Mouse (Mus musculus): ENCODE data around the gene Hcst. TPM values are rescaled to one million over a fixed set of nuclear protein-coding genes. Genes with fewer than 3 reads are reported as not detected.
A peak's percentile ranks its signal among the peaks of the same experiment; 100 is the strongest.

Gene Hcst
- polyA plus RNA-seq, 1 experiment from 2014 or later: not detected

DNA sequence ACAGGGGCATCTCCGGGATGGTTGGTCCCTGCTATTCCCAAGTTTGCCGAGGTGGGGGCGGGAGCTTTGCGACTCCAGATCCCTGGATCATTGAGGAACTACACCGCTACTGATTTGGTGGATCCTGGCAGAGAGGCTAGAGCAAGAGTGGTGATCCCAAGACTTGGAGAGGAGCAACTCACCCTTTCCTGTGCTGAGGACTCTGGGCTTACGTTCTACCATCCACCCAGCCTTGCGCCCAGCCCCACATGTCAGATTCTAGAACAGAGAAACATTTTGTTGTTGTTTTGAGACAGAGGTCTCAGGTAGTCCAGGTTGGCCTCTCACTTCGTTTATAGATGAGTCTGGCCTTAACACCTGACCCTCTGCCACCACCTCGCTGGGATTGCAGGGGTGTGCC is 2.9 kb upstream of the Hcst start:
- peak; percentile 39 for DNase-seq (ENCODE audit: low spot score)
- H3K9me3 ChIP-seq (ENCODE audit: control insufficient read depth, low read length): no peaks in the 10 kb centered on the region
- H3K9ac ChIP-seq (ENCODE audit: low read length): peak overlapping the region; percentile 62
- no peaks in the 10 kb centered on the region for H3K36me3 ChIP-seq (ENCODE audit: control insufficient read depth, insufficient read depth, low read length)
- 15% methylated on average over 9 of the region's 9 CpGs for WGBS
- peaks cover 4% of the 10 kb centered on the region; the same call in 1 of the 2 replicates for H3K27me3 ChIP-seq (ENCODE audit: control insufficient read depth, insufficient read depth, low read length)
- peak overlapping the region; percentile 55 for H3K4me3 ChIP-seq (ENCODE audit: low read depth, low read length)
- no peak overlapping the region for H3K27ac ChIP-seq (ENCODE audit: low read depth, low read length)
- peaks cover 7% of the 10 kb centered on the region; the same call in 1 of the 2 replicates for H3K4me1 ChIP-seq (ENCODE audit: control insufficient read depth, insufficient read depth, low read length)
- peak overlapping the region; percentile 99 for H3K4me2 ChIP-seq (ENCODE audit: low read depth)
- peak; percentile 39; the same call in 1 of the 2 replicates for ATAC-seq (ENCODE audit: insufficient read depth, low FRiP score, low TSS enrichment)

DNA sequence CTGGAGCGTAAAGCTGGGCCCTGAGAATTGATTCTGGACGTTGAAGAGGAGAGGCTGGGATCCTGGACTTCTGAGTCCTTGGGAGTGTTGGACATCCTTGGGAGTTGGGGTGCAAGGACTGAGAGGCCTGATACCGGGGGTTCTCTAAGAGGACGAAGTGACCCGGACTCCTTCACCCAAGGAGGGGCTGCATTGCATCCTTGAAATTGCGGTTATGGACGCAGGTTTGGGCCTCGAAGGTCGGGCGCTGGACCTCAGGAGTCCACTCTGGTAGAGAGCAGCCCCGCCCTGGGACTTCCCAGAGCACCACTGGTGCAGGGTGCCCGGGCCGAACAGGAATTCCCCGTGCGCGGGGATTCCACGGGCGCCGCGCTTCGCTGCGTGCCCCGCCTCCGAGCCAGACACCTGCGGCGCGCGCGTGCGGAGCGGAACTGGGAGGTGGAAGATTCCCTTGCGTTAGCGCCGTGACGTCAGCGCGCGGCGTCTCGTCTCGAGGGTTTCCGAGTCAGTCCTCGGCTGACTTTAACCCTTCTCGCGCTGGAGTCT is 2.3 kb upstream of the Hcst start:
- Histone ChIP-seq H3K9ac (ENCODE audit: low read length) (peak overlapping the region; percentile 62), H3K4me2 (ENCODE audit: low read depth) (peak overlapping the region; percentile 99), H3K9me3 (ENCODE audit: control insufficient read depth, low read length) (no peaks in the 10 kb centered on the region), H3K36me3 (ENCODE audit: control insufficient read depth, insufficient read depth, low read length) (no peaks in the 10 kb centered on the region), H3K27me3 (ENCODE audit: control insufficient read depth, insufficient read depth, low read length) (peaks cover 4% of the 10 kb centered on the region; the same call in 1 of the 2 replicates), H3K27ac (ENCODE audit: low read depth, low read length) (no peak overlapping the region), H3K4me1 (ENCODE audit: control insufficient read depth, insufficient read depth, low read length) (peaks cover 7% of the 10 kb centered on the region; the same call in 1 of the 2 replicates), H3K4me3 (ENCODE audit: low read depth, low read length) (peak overlapping the region; percentile 55)
- WGBS: 0% methylated on average over 45 of the region's 45 CpGs
- peak; percentile 91 for DNase-seq (ENCODE audit: low spot score)
- ATAC-seq (ENCODE audit: insufficient read depth, low FRiP score, low TSS enrichment): peak; percentile 75

- DNase-seq (ENCODE audit: low spot score) (peak; percentile 49), ATAC-seq (ENCODE audit: insufficient read depth, low FRiP score, low TSS enrichment) (no peak; the same call in 1 of the 2 replicates)
- Histone ChIP-seq H3K9me3 (ENCODE audit: control insufficient read depth, low read length) (no peaks in the 10 kb centered on the region), H3K9ac (ENCODE audit: low read length) (peak within 1 kb of the TSS; percentile 62), H3K36me3 (ENCODE audit: control insufficient read depth, insufficient read depth, low read length) (no peaks in the 10 kb centered on the region), H3K4me3 (ENCODE audit: low read depth, low read length) (peak within 1 kb of the TSS; percentile 55), H3K4me2 (ENCODE audit: low read depth) (peak within 1 kb of the TSS; percentile 99), H3K4me1 (ENCODE audit: control insufficient read depth, insufficient read depth, low read length) (peaks cover 7% of the 10 kb centered on the region; the same call in 1 of the 2 replicates), H3K27ac (ENCODE audit: low read depth, low read length) (no peak within 1 kb of the TSS), H3K27me3 (ENCODE audit: control insufficient read depth, insufficient read depth, low read length) (peaks cover 4% of the 10 kb centered on the region; the same call in 1 of the 2 replicates)
- 10% methylated on average over 31 of the region's 31 CpGs for WGBS
Measured at GRCm38 (mm10) chr7:30421175-30421889, 1.7 kb upstream of the Hcst start, which contains the start of gene Nfkbid. Gene Nfkbid (plus strand): TSS chr7:30421732.

DNA sequence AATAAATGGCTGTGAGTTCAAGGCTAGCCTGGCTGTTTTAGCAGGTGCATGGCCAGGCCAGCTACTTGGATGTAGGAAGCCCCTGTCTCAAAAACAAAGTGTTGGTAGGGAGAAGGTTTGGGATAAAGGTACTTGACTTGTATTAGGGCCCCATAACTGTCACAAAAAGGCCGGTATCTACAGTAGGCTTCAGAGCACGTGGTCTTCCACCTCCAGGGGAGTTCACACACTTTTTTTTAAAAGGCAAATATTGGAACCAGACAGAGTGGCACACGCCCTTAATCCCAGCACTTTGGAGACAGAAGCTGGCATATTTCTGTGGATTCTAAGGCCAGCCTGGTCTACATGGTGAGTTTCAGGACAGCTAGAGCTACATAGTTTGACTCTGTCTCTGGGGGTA is 1.0 kb upstream of the Hcst start:
- H3K36me3 ChIP-seq (ENCODE audit: control insufficient read depth, insufficient read depth, low read length): no peaks in the 10 kb centered on the region
- no peak overlapping the region for H3K4me2 ChIP-seq (ENCODE audit: low read depth)
- H3K9ac ChIP-seq (ENCODE audit: low read length): no peak overlapping the region
- H3K27ac ChIP-seq (ENCODE audit: low read depth, low read length): no peak overlapping the region
- 88% methylated on average over 3 of the region's 3 CpGs for WGBS
- no peaks in the 10 kb centered on the region for H3K9me3 ChIP-seq (ENCODE audit: control insufficient read depth, low read length)
- no peak for DNase-seq (ENCODE audit: low spot score)
- no peak for ATAC-seq (ENCODE audit: insufficient read depth, low FRiP score, low TSS enrichment)
- no peak overlapping the region for H3K4me3 ChIP-seq (ENCODE audit: low read depth, low read length)
- H3K4me1 ChIP-seq (ENCODE audit: control insufficient read depth, insufficient read depth, low read length): peaks cover 7% of the 10 kb centered on the region; the same call in 1 of the 2 replicates
- H3K27me3 ChIP-seq (ENCODE audit: control insufficient read depth, insufficient read depth, low read length): peaks cover 4% of the 10 kb centered on the region; the same call in 1 of the 2 replicates

DNA sequence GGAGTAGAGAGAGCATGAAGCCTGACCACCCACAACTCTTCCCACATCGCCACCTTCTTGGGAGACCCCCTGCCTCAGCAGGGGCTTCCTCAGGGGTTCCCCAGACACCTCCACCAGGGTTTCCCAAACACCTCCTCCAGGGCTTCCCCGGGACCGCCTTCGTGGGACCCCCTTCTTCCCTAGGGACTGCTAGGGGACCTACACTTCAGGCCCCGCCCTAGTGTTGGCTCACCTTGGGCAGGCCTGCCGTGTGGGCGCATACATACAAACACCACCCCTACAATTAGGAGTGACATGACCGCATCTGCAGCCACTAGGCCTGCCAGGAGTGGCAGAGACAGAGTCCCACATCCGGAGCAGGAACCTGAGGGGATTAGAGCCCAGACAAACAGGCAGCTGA is 1.8 kb downstream of the Hcst start:
- Histone ChIP-seq H3K9me3 (ENCODE audit: control insufficient read depth, low read length) (no peaks in the 10 kb centered on the region), H3K4me1 (ENCODE audit: control insufficient read depth, insufficient read depth, low read length) (peaks cover 7% of the 10 kb centered on the region; the same call in 1 of the 2 replicates), H3K36me3 (ENCODE audit: control insufficient read depth, insufficient read depth, low read length) (no peaks in the 10 kb centered on the region), H3K27ac (ENCODE audit: low read depth, low read length) (no peak overlapping the region), H3K27me3 (ENCODE audit: control insufficient read depth, insufficient read depth, low read length) (peaks cover 4% of the 10 kb centered on the region; the same call in 1 of the 2 replicates), H3K4me2 (ENCODE audit: low read depth) (no peak overlapping the region), H3K4me3 (ENCODE audit: low read depth, low read length) (no peak overlapping the region), H3K9ac (ENCODE audit: low read length) (no peak overlapping the region)
- 75% methylated on average over 9 of the region's 9 CpGs for WGBS
- no peak for ATAC-seq (ENCODE audit: insufficient read depth, low FRiP score, low TSS enrichment)
- no peak for DNase-seq (ENCODE audit: low spot score)

DNA sequence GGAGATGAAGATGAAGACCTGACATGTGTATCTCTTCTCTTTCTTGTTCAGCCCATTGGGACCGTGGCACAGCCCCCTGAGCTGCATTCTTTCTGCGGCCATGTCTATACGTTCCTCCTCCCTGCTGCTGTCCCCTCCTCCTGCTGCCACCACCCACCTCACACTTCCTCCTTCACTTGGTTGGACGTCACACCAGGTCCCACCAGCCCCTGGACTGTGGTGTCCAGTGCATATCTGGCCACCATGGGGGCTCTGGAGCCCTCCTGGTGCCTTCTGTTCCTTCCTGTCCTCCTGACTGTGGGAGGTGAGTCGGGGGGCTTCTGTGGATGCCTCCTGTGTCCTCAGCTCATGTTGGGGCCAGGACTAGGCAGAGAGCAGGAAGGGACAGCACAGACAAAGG is 6.1 kb downstream of the Hcst start, which contains the start of gene Tyrobp:
Gene Tyrobp (plus strand): TSS at position 165 of the 400 bp plus-strand sequence.
- H3K4me2 ChIP-seq (ENCODE audit: low read depth): no peak within 1 kb of the TSS
- DNase-seq (ENCODE audit: low spot score): no peak
- no peak for ATAC-seq (ENCODE audit: insufficient read depth, low FRiP score, low TSS enrichment)

GRCm38 (mm10) chr7:30412735-30413147 is 6.9 kb downstream of the Hcst start:
- Histone ChIP-seq H3K9me3 (ENCODE audit: control insufficient read depth, low read length) (no peaks in the 10 kb centered on the region), H3K9ac (ENCODE audit: low read length) (no peak overlapping the region), H3K36me3 (ENCODE audit: control insufficient read depth, insufficient read depth, low read length) (no peaks in the 10 kb centered on the region), H3K4me1 (ENCODE audit: control insufficient read depth, insufficient read depth, low read length) (no peaks in the 10 kb centered on the region), H3K27ac (ENCODE audit: low read depth, low read length) (no peak overlapping the region), H3K27me3 (ENCODE audit: control insufficient read depth, insufficient read depth, low read length) (no peaks in the 10 kb centered on the region), H3K4me2 (ENCODE audit: low read depth) (no peak overlapping the region), H3K4me3 (ENCODE audit: low read depth, low read length) (no peak overlapping the region)
- WGBS: 65% methylated on average over 4 of the region's 4 CpGs
- no peak for DNase-seq (ENCODE audit: low spot score)
- no peak for ATAC-seq (ENCODE audit: insufficient read depth, low FRiP score, low TSS enrichment)

More for the DNA sequence above, 6.1 kb downstream of the Hcst start, which contains the start of gene Tyrobp:
- H3K9me3 ChIP-seq (ENCODE audit: control insufficient read depth, low read length): no peaks in the 10 kb centered on the region
- H3K36me3 ChIP-seq (ENCODE audit: control insufficient read depth, insufficient read depth, low read length): no peaks in the 10 kb centered on the region
- H3K27ac ChIP-seq (ENCODE audit: low read depth, low read length): no peak within 1 kb of the TSS
- no peaks in the 10 kb centered on the region for H3K4me1 ChIP-seq (ENCODE audit: control insufficient read depth, insufficient read depth, low read length)
- 71% methylated on average over 5 of the region's 5 CpGs for WGBS
- no peaks in the 10 kb centered on the region for H3K27me3 ChIP-seq (ENCODE audit: control insufficient read depth, insufficient read depth, low read length)
- no peak within 1 kb of the TSS for H3K4me3 ChIP-seq (ENCODE audit: low read depth, low read length)
- no peak within 1 kb of the TSS for H3K9ac ChIP-seq (ENCODE audit: low read length)

GRCm38 (mm10) chr7:30411023-30411422 is 8.6 kb downstream of the Hcst start:
- no peaks in the 10 kb centered on the region for H3K36me3 ChIP-seq (ENCODE audit: control insufficient read depth, insufficient read depth, low read length)
- H3K27ac ChIP-seq (ENCODE audit: low read depth, low read length): no peak overlapping the region
- H3K4me1 ChIP-seq (ENCODE audit: control insufficient read depth, insufficient read depth, low read length): no peaks in the 10 kb centered on the region
- H3K4me3 ChIP-seq (ENCODE audit: low read depth, low read length): no peak overlapping the region
- no peak overlapping the region for H3K4me2 ChIP-seq (ENCODE audit: low read depth)
- no peak for ATAC-seq (ENCODE audit: insufficient read depth, low FRiP score, low TSS enrichment)
- H3K9me3 ChIP-seq (ENCODE audit: control insufficient read depth, low read length): no peaks in the 10 kb centered on the region
- H3K9ac ChIP-seq (ENCODE audit: low read length): no peak overlapping the region
- WGBS: 74% methylated on average over 3 of the region's 3 CpGs
- DNase-seq (ENCODE audit: low spot score): no peak
- H3K27me3 ChIP-seq (ENCODE audit: control insufficient read depth, insufficient read depth, low read length): no peaks in the 10 kb centered on the region
